23 mouse cellular contexts compared by ENCODE assay signal in the genomic region with DNA sequence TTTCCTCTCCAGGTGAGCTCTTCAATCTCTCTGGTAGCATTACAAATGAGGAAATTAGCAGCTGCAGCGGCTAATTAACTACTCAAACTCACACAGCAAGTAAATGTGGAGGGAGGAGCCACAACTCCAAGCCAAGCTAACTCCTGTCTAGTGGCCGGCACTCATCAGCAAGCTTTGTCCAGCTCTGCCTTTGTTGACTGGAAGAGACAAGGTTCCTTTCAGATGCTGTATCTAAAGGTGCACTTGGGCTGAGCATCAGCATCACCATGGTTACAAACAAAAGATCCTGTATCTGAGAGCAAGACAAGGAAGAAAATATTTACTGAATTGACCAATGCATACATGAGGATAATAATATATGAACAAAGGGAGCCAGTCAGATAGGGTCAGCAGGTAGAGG. TPM values are rescaled to one million over a fixed set of nuclear protein-coding genes. Genes with fewer than 3 reads are reported as not detected.
DNase-seq lines count a peak whose midpoint lies in the region; ATAC-seq and TF ChIP-seq lines count a peak whose summit lies in the region.
"Had no signal": no experiment of that assay in that cellular context is flagged by ENCODE, and none has a peak within 500 bp of the region (broad histone marks: within the 10 kb centered on the region; RNA-seq: fewer than 3 reads in every experiment).

No protein-coding gene starts in this region.

- no peaks in the 10 kb centered on the region for H3K36me3 ChIP-seq in forebrain, postnatal 0 days (ENCODE audit: insufficient read depth)
- H3K36me3 ChIP-seq in forebrain, embryonic 11.5 days (ENCODE audit: control insufficient read depth, insufficient read depth, low read length), result no peaks in the 10 kb centered on the region
- no peaks in the 10 kb centered on the region for H3K36me3 ChIP-seq in heart, embryonic 15.5 days
- H3K36me3 ChIP-seq in heart, adult 2 months (ENCODE audit: control insufficient read depth, insufficient read depth, low read length), result no peaks in the 10 kb centered on the region
- H3K36me3 ChIP-seq in lung, embryonic 14.5 days (ENCODE audit: insufficient read depth), result no peaks in the 10 kb centered on the region
- H3K36me3 ChIP-seq in MEL (ENCODE audit: control insufficient read depth in 1 of 2, insufficient read depth in 2 of 2, low read length in 2 of 2), result peaks cover 0 to 3% of the 10 kb centered on the region in 2 experiments; a peak in 2 of 4 replicates
- H3K36me3 ChIP-seq: forebrain, embryonic 12.5 days; liver, embryonic 15.5 days had no signal

- no peaks in the 10 kb centered on the region for H3K79me2 ChIP-seq in heart, adult 2 months (replicated peaks; ENCODE audit: control insufficient read depth, insufficient read depth, low read length)
- no peaks in the 10 kb centered on the region for H3K79me2 ChIP-seq in MEL (ENCODE audit: control insufficient read depth, insufficient read depth, low read length, poor library complexity)

- H3K4me1 ChIP-seq in forebrain, postnatal 0 days (ENCODE audit: insufficient read depth), result no peaks in the 10 kb centered on the region
- H3K4me1 ChIP-seq in forebrain, embryonic 11.5 days (replicated peaks; ENCODE audit: control insufficient read depth, insufficient read depth, low read length), result no peaks in the 10 kb centered on the region
- H3K4me1 ChIP-seq in heart, embryonic 15.5 days (replicated peaks), result peaks cover 26% of the 10 kb centered on the region
- peaks cover 1% of the 10 kb centered on the region for H3K4me1 ChIP-seq in heart, adult 2 months (ENCODE audit: control insufficient read depth, insufficient read depth, low read length)
- peaks cover 6% of the 10 kb centered on the region; the same call in 1 of the 2 replicates for H3K4me1 ChIP-seq in lung, embryonic 14.5 days (ENCODE audit: insufficient read depth)
- H3K4me1 ChIP-seq in MEL (ENCODE audit: control insufficient read depth in 1 of 2, insufficient read depth in 2 of 2, low read length in 2 of 2), result peaks cover 0 to 4% of the 10 kb centered on the region in 2 experiments; a peak in 1 of 4 replicates
- H3K4me1 ChIP-seq: forebrain, embryonic 12.5 days; liver, embryonic 15.5 days had no signal

- TF ChIP-seq EP300 in heart, adult 2 months (IDR thresholded peaks at IDR 0.05; ENCODE audit: insufficient read depth, low read depth, low read length), result no peak
- no peak for TF ChIP-seq EP300 in MEL (IDR thresholded peaks at IDR 0.05; ENCODE audit: low read depth in 1 of 2, low read length in 2 of 2)

- no peaks in the 10 kb centered on the region for H3K27me3 ChIP-seq in forebrain, postnatal 0 days (ENCODE audit: insufficient read depth, low read length)
- no peaks in the 10 kb centered on the region for H3K27me3 ChIP-seq in forebrain, embryonic 11.5 days (ENCODE audit: control insufficient read depth, insufficient read depth, low read length)
- H3K27me3 ChIP-seq in heart, embryonic 15.5 days, result no peaks in the 10 kb centered on the region
- H3K27me3 ChIP-seq in heart, adult 2 months (ENCODE audit: control insufficient read depth, insufficient read depth, low read length), result no peaks in the 10 kb centered on the region
- H3K27me3 ChIP-seq in lung, embryonic 14.5 days (ENCODE audit: insufficient read depth, low read length), result no peaks in the 10 kb centered on the region
- no peaks in the 10 kb centered on the region; a peak in 1 of 4 replicates for H3K27me3 ChIP-seq in MEL (ENCODE audit: control insufficient read depth in 1 of 2, insufficient read depth in 2 of 2, low read length in 2 of 2)
- H3K27me3 ChIP-seq: forebrain, embryonic 12.5 days; liver, embryonic 15.5 days had no signal

- no peak overlapping the region for H3K4me3 ChIP-seq in forebrain, postnatal 0 days (ENCODE audit: low read depth, low read length)
- H3K4me3 ChIP-seq in forebrain, embryonic 11.5 days (ENCODE audit: low read depth, low read length), result no peak overlapping the region
- no peak overlapping the region for H3K4me3 ChIP-seq in heart, embryonic 15.5 days
- no peak overlapping the region for H3K4me3 ChIP-seq in heart, adult 2 months
- no peak overlapping the region for H3K4me3 ChIP-seq in lung, embryonic 14.5 days (ENCODE audit: low read depth, low read length)
- H3K4me3 ChIP-seq in MEL (ENCODE audit: control insufficient read depth in 1 of 2, insufficient read depth in 1 of 2, low read depth in 2 of 2, low read length in 2 of 2), result no peak overlapping the region
- H3K4me3 ChIP-seq: forebrain, embryonic 12.5 days; left cerebral cortex, adult 2 months; liver, embryonic 15.5 days had no signal

- no peak for TF ChIP-seq POLR2A in heart, adult 2 months (IDR thresholded peaks at IDR 0.05; ENCODE audit: insufficient read depth, low read depth, low read length)
- TF ChIP-seq POLR2A in MEL (IDR thresholded peaks at IDR 0.05; ENCODE audit: control insufficient read depth in 1 of 2, insufficient read depth in 1 of 2, low read depth in 1 of 2, low read length in 2 of 2, poor library complexity in 1 of 2), result no peak

- peak; percentile 5 for DNase-seq in forebrain, postnatal 0 days
- no peak for DNase-seq in forebrain, embryonic 11.5 days (ENCODE audit: low spot score)
- no peak for DNase-seq in heart, adult 2 months
- DNase-seq in lung, embryonic 14.5 days, result no peak
- DNase-seq in lung, postnatal 10 days, result no peak
- peak; percentile 11 for DNase-seq in MEL (ENCODE audit: low read depth, low spot score)
- no peak for DNase-seq in cerebellum, postnatal 10 days
- DNase-seq: adrenal gland, postnatal 25 days; cerebellum, adult 11 months; cerebellum, postnatal 14 days; kidney, adult 18-20 months; thymus, adult 18-20 months; thymus, postnatal 36 days had no signal

- ATAC-seq in forebrain, postnatal 0 days, result no peak
- ATAC-seq in forebrain, embryonic 11.5 days (replicated peaks; ENCODE audit: low FRiP score), result no peak
- no peak for ATAC-seq in heart, embryonic 15.5 days (replicated peaks; ENCODE audit: insufficient number of reproducible peaks, insufficient read depth, low FRiP score, low read depth)
- no peak for ATAC-seq in lung, embryonic 14.5 days (ENCODE audit: insufficient read depth)
- ATAC-seq: CD4-positive, CD25-positive, alpha-beta regulatory T cell, adult 4 months had no signal

- 13% methylated on average over 2 of the region's 2 CpGs for whole genome bisulfite sequencing in forebrain, postnatal 0 days
- 35% methylated on average over 2 of the region's 2 CpGs for WGBS in forebrain, embryonic 11.5 days
- WGBS in heart, embryonic 15.5 days, result 41% methylated on average over 2 of the region's 2 CpGs
- 38% methylated on average over 2 of the region's 2 CpGs for WGBS in heart, adult 2 months
- WGBS in lung, embryonic 14.5 days, result 43% methylated on average over 2 of the region's 2 CpGs

- no peak overlapping the region for H3K27ac ChIP-seq in forebrain, postnatal 0 days (ENCODE audit: low read depth, low read length)
- no peak overlapping the region for H3K27ac ChIP-seq in forebrain, embryonic 11.5 days (ENCODE audit: low read depth, low read length)
- H3K27ac ChIP-seq in heart, embryonic 15.5 days, result peak overlapping the region; percentile 94
- no peak overlapping the region for H3K27ac ChIP-seq in heart, adult 2 months
- peak overlapping the region; percentile 18; the same call in 1 of the 2 replicates for H3K27ac ChIP-seq in lung, embryonic 14.5 days (ENCODE audit: low read depth)
- H3K27ac ChIP-seq in MEL (ENCODE audit: control insufficient read depth, low read depth, low read length), result no peak overlapping the region
- H3K27ac ChIP-seq: forebrain, embryonic 12.5 days; left cerebral cortex, adult 2 months; liver, embryonic 15.5 days had no signal

- TF ChIP-seq CTCF in forebrain, postnatal 0 days (IDR thresholded peaks at IDR 0.05; ENCODE audit: low read depth), result no peak
- no peak for TF ChIP-seq CTCF in heart, adult 2 months (IDR thresholded peaks at IDR 0.05)
- TF ChIP-seq CTCF in lung, embryonic 14.5 days (IDR thresholded peaks at IDR 0.05; ENCODE audit: low read depth), result no peak
- no peak for TF ChIP-seq CTCF in MEL (IDR thresholded peaks at IDR 0.05 in 2 of 3, conservative IDR thresholded peaks at IDR 0.05 in 1 of 3; ENCODE audit: control insufficient read depth in 1 of 3, insufficient read depth in 1 of 3, low read depth in 2 of 3, low read length in 3 of 3, poor library complexity in 1 of 3, severe bottlenecking in 1 of 3)

- intact Hi-C loops in heart, adult 2 months (cut with DNase I), result no loop called here

- no peak for TF ChIP-seq RAD21 in MEL (IDR thresholded peaks at IDR 0.05; ENCODE audit: low read depth, low read length)

- H3K9me3 ChIP-seq in forebrain, postnatal 0 days (ENCODE audit: low read length), result no peaks in the 10 kb centered on the region
- H3K9me3 ChIP-seq in forebrain, embryonic 11.5 days (ENCODE audit: control insufficient read depth, low read length), result no peaks in the 10 kb centered on the region
- H3K9me3 ChIP-seq in heart, embryonic 15.5 days (replicated peaks), result no peaks in the 10 kb centered on the region
- no peaks in the 10 kb centered on the region for H3K9me3 ChIP-seq in lung, embryonic 14.5 days (ENCODE audit: low read depth, low read length)
- H3K9me3 ChIP-seq in MEL (replicated peaks; ENCODE audit: insufficient read depth, low read length), result no peaks in the 10 kb centered on the region
- H3K9me3 ChIP-seq: forebrain, embryonic 12.5 days; liver, embryonic 15.5 days had no signal

- no peak overlapping the region for H3K9ac ChIP-seq in forebrain, postnatal 0 days
- no peak overlapping the region for H3K9ac ChIP-seq in forebrain, embryonic 11.5 days (ENCODE audit: low read length)
- H3K9ac ChIP-seq in heart, embryonic 15.5 days, result no peak overlapping the region
- no peak overlapping the region for H3K9ac ChIP-seq in heart, adult 2 months (ENCODE audit: low read depth, low read length)
- H3K9ac ChIP-seq in lung, embryonic 14.5 days, result no peak overlapping the region
- no peak overlapping the region for H3K9ac ChIP-seq in MEL (ENCODE audit: control insufficient read depth, low read depth, low read length, poor library complexity, severe bottlenecking)
- H3K9ac ChIP-seq: forebrain, embryonic 12.5 days; liver, embryonic 15.5 days had no signal

- no peak overlapping the region for H3K4me2 ChIP-seq in forebrain, postnatal 0 days (ENCODE audit: low read depth)
- no peak overlapping the region for H3K4me2 ChIP-seq in forebrain, embryonic 11.5 days (ENCODE audit: low read depth, low read length, severe bottlenecking)
- H3K4me2 ChIP-seq in heart, embryonic 15.5 days, result peak overlapping the region; percentile 68
- peak overlapping the region; percentile 56; the same call in 1 of the 2 replicates for H3K4me2 ChIP-seq in lung, embryonic 14.5 days
- H3K4me2 ChIP-seq: forebrain, embryonic 12.5 days had no signal

RNA-seq across cellular contexts. Expression of gene Ankrd1, which starts 10.3 kb away (rescaled TPM):
- 0.08 and 0.29 TPM in 2 replicates for total RNA-seq in forebrain, postnatal 0 days (2014; rRNA removed)
- 0.08 TPM in 1 of 2 replicates, not detected in the other for polyA plus RNA-seq in forebrain, postnatal 0 days (2015; fragmentation: Nextera tagmentation; extraction: Ambion mirVana)
- polyA plus RNA-seq in forebrain, embryonic 11.5 days (2014; fragmentation: Nextera tagmentation; extraction: Ambion mirVana), result not detected in 2 replicates
- 354 and 528 TPM in 2 replicates for polyA plus RNA-seq in heart, embryonic 15.5 days (2015; fragmentation: Nextera tagmentation; extraction: Ambion mirVana)
- 100 to 1,000 TPM; 383 to 550 TPM for total RNA-seq in heart, adult 2 months (2021)
- 316 and 466 TPM in 2 replicates for polyA plus RNA-seq in heart, adult 2 months (2012; rRNA removed)
- polyA plus RNA-seq in lung, embryonic 14.5 days (2014; fragmentation: Nextera tagmentation; extraction: Ambion mirVana), result 0.29 and 2.5 TPM in 2 replicates
- not detected in 2 replicates for total RNA-seq in MEL (2012; rRNA removed)
- polyA plus RNA-seq in MEL (2012; ENCODE audit: insufficient read depth in 1 of 2, insufficient read length in 2 of 2, low read depth in 1 of 2, low replicate concordance in 2 of 2, missing spikeins in 1 of 2), result not detected
- total RNA-seq: adrenal gland, postnatal 25 days; layer of hippocampus, postnatal 10 days; left cerebral cortex, adult 2 months; left cerebral cortex, postnatal 36 days; megakaryocyte progenitor cell, adult 5-6 weeks; neutrophil, adult 5-6 weeks had no signal
- polyA plus RNA-seq: CD4-positive, CD25-positive, alpha-beta regulatory T cell, adult 4 months; forebrain, embryonic 12.5 days; hindbrain, embryonic 11.5 days had no signal

RNA-seq across cellular contexts. Expression of gene Rpp30, which starts 46.7 kb away (rescaled TPM):
- 30.5 and 32.1 TPM in 2 replicates for total RNA-seq in forebrain, postnatal 0 days (2014; rRNA removed)
- 81.5 and 85.7 TPM in 2 replicates for polyA plus RNA-seq in forebrain, postnatal 0 days (2015; fragmentation: Nextera tagmentation; extraction: Ambion mirVana)
- polyA plus RNA-seq in forebrain, embryonic 11.5 days (2014; fragmentation: Nextera tagmentation; extraction: Ambion mirVana), result 119 and 121 TPM in 2 replicates
- polyA plus RNA-seq in heart, embryonic 15.5 days (2015; fragmentation: Nextera tagmentation; extraction: Ambion mirVana), result 44.2 and 45.3 TPM in 2 replicates
- 10 to 100 TPM; 11.9 to 12.7 TPM for total RNA-seq in heart, adult 2 months (2021)
- 5.3 and 10.2 TPM in 2 replicates for polyA plus RNA-seq in heart, adult 2 months (2012; rRNA removed)
- 87.3 and 88.6 TPM in 2 replicates for polyA plus RNA-seq in lung, embryonic 14.5 days (2014; fragmentation: Nextera tagmentation; extraction: Ambion mirVana)
- total RNA-seq in MEL (2012; rRNA removed), result 52.0 and 55.4 TPM in 2 replicates
- polyA plus RNA-seq in MEL (2012; ENCODE audit: insufficient read depth in 1 of 2, insufficient read length in 2 of 2, low read depth in 1 of 2, low replicate concordance in 2 of 2, missing spikeins in 1 of 2), result 10 to 100 TPM in 1 of 2 experiments, not detected in 1; 81.3 TPM

Comparison
In these comparisons a context has a peak if more than half of its experiments do, and no peak if none do; other contexts are left out.
1. DNase-seq: peak in forebrain, postnatal 0 days (single experiment) and MEL (single experiment); none in forebrain, embryonic 11.5 days (single experiment), heart, adult 2 months (0 of 2), lung, embryonic 14.5 days (single experiment), lung, postnatal 10 days (single experiment) and cerebellum, postnatal 10 days (0 of 2).
2. H3K27ac ChIP-seq: peak in heart, embryonic 15.5 days (single experiment) and lung, embryonic 14.5 days (single experiment); none in forebrain, postnatal 0 days (single experiment), forebrain, embryonic 11.5 days (single experiment), heart, adult 2 months (single experiment) and MEL (single experiment).
3. H3K4me2 ChIP-seq: peak in heart, embryonic 15.5 days (single experiment) and lung, embryonic 14.5 days (single experiment); none in forebrain, postnatal 0 days (single experiment) and forebrain, embryonic 11.5 days (single experiment).
4. RNA of gene Ankrd1, which starts 10.3 kb away (polyA plus RNA-seq): 354 to 528 TPM in heart, embryonic 15.5 days and 316 to 466 TPM in heart, adult 2 months; 0.29 to 2.5 TPM in lung, embryonic 14.5 days, 0.08 TPM in forebrain, postnatal 0 days, not detected in forebrain, embryonic 11.5 days and not detected in MEL; every median in the first group is over 10 times any median in the second.